Mouse (Mus musculus) midbrain, embryonic 14.5 days (tissue): ENCODE measurements around the gene A630023A22Rik. TPM values are rescaled to one million over a fixed set of nuclear protein-coding genes. Genes with fewer than 3 reads are reported as not detected.
A peak's percentile ranks its signal among the peaks of the same experiment; 100 is the strongest.

Experiments
- ATAC-seq: fragments of 200-750 bp; cut with Nextera tagmentation; 2 replicates; pipeline ENCODE4 v1.8.0; 2017; ENCODE audit warnings: moderate number of reproducible peaks, moderate library complexity; ENCODE audit not compliant: low FRiP score, low TSS enrichment
- DNase-seq: peaks from one replicate; pipeline ENCODE4 v3.0.0-alpha.2; 2015
- H3K27ac ChIP-seq: fragments of 300-500 bp; sonication (generic); replicated peaks from 2 replicates; pipeline ENCODE4 v1.5.1; 2014; ENCODE audit warnings: mild to moderate bottlenecking, low read depth, low read length, moderate library complexity
- H3K27me3 ChIP-seq: fragments of 300-500 bp; sonication (generic); 2 replicates; pipeline ENCODE4 v1.6.1; 2014; ENCODE audit warnings: low read length, control low read depth, mixed read lengths; ENCODE audit not compliant: control insufficient read depth, insufficient read depth
- H3K36me3 ChIP-seq: fragments of 300-500 bp; sonication (generic); 2 replicates; pipeline ENCODE4 v1.6.1; 2014; ENCODE audit warnings: low read length, control low read depth; ENCODE audit not compliant: control insufficient read depth, insufficient read depth
- H3K4me1 ChIP-seq: fragments of 300-500 bp; sonication (generic); 2 replicates; pipeline ENCODE4 v1.6.1; 2014; ENCODE audit warnings: mild to moderate bottlenecking, antibody characterized with exemption, low read length, control low read depth; ENCODE audit not compliant: control insufficient read depth, insufficient read depth
- H3K4me2 ChIP-seq: fragments of 300-500 bp; sonication (generic); 2 replicates; pipeline ENCODE4 v1.6.1; 2014; ENCODE audit warnings: mild to moderate bottlenecking, low read length, moderate library complexity
- H3K4me3 ChIP-seq: fragments of 300-500 bp; sonication (generic); replicated peaks from 2 replicates; pipeline ENCODE4 v1.5.1; 2014; ENCODE audit warnings: low read depth, low read length
- H3K9ac ChIP-seq: fragments of 300-500 bp; sonication (generic); replicated peaks from 2 replicates; pipeline ENCODE4 v1.6.1; 2014; ENCODE audit warnings: mild to moderate bottlenecking, low read length, moderate library complexity
- H3K9me3 ChIP-seq: fragments of 300-500 bp; sonication (generic); 2 replicates; pipeline ENCODE4 v1.6.1; 2016; ENCODE audit warnings: low read length, control low read depth, mixed read lengths; ENCODE audit not compliant: control insufficient read depth
- WGBS: fragments of 180-500 bp; shearing (Covaris S2); extraction: QIAGEN DNeasy Blood & Tissue Kit; methylation state at CpG from one replicate; pipeline ENCODE4 v1.1.7; 2014; 5-methylcytosine and 5-hydroxymethylcytosine counted together
- polyA plus RNA-seq: library from polyadenylated mRNA; unstranded; fragments of >200 nt; fragmentation: Nextera tagmentation; extraction: Ambion mirVana; gene quantifications from 2 replicates; pipeline ENCODE4 v1.2.1, GENCODE M21; 2014

A630023A22Rik gene
- not detected in 2 replicates for polyA plus RNA-seq

- Histone ChIP-seq H3K4me3 (no peak within 1 kb of the TSS), H3K27ac (no peak within 1 kb of the TSS), H3K4me2 (no peak within 1 kb of the TSS), H3K36me3 (no peaks in the 10 kb centered on the region), H3K9ac (no peak within 1 kb of the TSS), H3K9me3 (no peaks in the 10 kb centered on the region), H3K27me3 (no peaks in the 10 kb centered on the region), H3K4me1 (no peaks in the 10 kb centered on the region)
- no peak for ATAC-seq
- DNase-seq = no peak
- 88% methylated on average over 5 of the region's 5 CpGs for WGBS
These were observed at the start of gene A630023A22Rik for GRCm38 (mm10) chr14:34102601-34103000. Gene A630023A22Rik, minus strand, starts transcription at chr14:34102754.

- Histone ChIP-seq H3K4me2 (no peak within 1 kb of the TSS), H3K9me3 (no peaks in the 10 kb centered on the region), H3K4me3 (no peak within 1 kb of the TSS), H3K4me1 (0 out of 2 replicates have a peak, but pooled peaks cover 4% of the 10 kb centered on the region), H3K27me3 (no peaks in the 10 kb centered on the region), H3K27ac (no peak within 1 kb of the TSS), H3K9ac (no peak within 1 kb of the TSS; the same call in 1 of the 2 replicates), H3K36me3 (no peaks in the 10 kb centered on the region)
- ATAC-seq (no peak), DNase-seq (peak; percentile 17)
- WGBS = 25% methylated on average over 16 of the region's 16 CpGs
These were observed 49.8 kb upstream of the A630023A22Rik start, which contains the start of gene Npy4r for GRCm38 (mm10) chr14:34152342-34152741. Gene Npy4r, minus strand, starts transcription at chr14:34152489.

GRCm38 (mm10) chr14:34142915-34143314 is 40.4 kb upstream of the A630023A22Rik start:
- no peak overlapping the region for H3K4me2 ChIP-seq
- H3K27ac ChIP-seq = no peak overlapping the region
- no peak overlapping the region for H3K9ac ChIP-seq
- no peaks in the 10 kb centered on the region for H3K36me3 ChIP-seq
- no peak for DNase-seq
- H3K4me1 ChIP-seq = no peaks in the 10 kb centered on the region
- WGBS = 91% methylated on average over 10 of the region's 10 CpGs
- ATAC-seq = no peak
- H3K4me3 ChIP-seq = no peak overlapping the region
- H3K9me3 ChIP-seq = no peaks in the 10 kb centered on the region
- H3K27me3 ChIP-seq = no peaks in the 10 kb centered on the region

GRCm38 (mm10) chr14:34142316-34142715 is 39.8 kb upstream of the A630023A22Rik start:
- Histone ChIP-seq H3K9me3 (no peaks in the 10 kb centered on the region), H3K4me2 (no peak overlapping the region), H3K4me1 (no peaks in the 10 kb centered on the region), H3K27ac (no peak overlapping the region), H3K36me3 (no peaks in the 10 kb centered on the region), H3K4me3 (no peak overlapping the region), H3K27me3 (no peaks in the 10 kb centered on the region), H3K9ac (no peak overlapping the region)
- ATAC-seq = no peak
- 82% methylated on average over 1 of the region's 1 CpGs for WGBS
- DNase-seq = no peak

GRCm38 (mm10) chr14:34139671-34140664 is 37.4 kb upstream of the A630023A22Rik start:
- H3K4me1 ChIP-seq = no peaks in the 10 kb centered on the region
- peak; percentile 6 for DNase-seq
- no peak for ATAC-seq
- no peaks in the 10 kb centered on the region for H3K27me3 ChIP-seq
- no peak overlapping the region for H3K9ac ChIP-seq
- no peak overlapping the region for H3K27ac ChIP-seq
- 76% methylated on average over 15 of the region's 15 CpGs for whole genome bisulfite sequencing
- H3K9me3 ChIP-seq = no peaks in the 10 kb centered on the region
- H3K36me3 ChIP-seq = no peaks in the 10 kb centered on the region
- H3K4me3 ChIP-seq = no peak overlapping the region
- H3K4me2 ChIP-seq = no peak overlapping the region

- no peaks in the 10 kb centered on the region for H3K27me3 ChIP-seq
- no peak overlapping the region for H3K27ac ChIP-seq
- no peaks in the 10 kb centered on the region for H3K9me3 ChIP-seq
- H3K9ac ChIP-seq = no peak overlapping the region
- no peaks in the 10 kb centered on the region for H3K36me3 ChIP-seq
- no peak overlapping the region for H3K4me3 ChIP-seq
- no peak for ATAC-seq
- H3K4me2 ChIP-seq = no peak overlapping the region
- DNase-seq = no peak
- 0 out of 2 replicates have a peak, but pooled peaks cover 3% of the 10 kb centered on the region for H3K4me1 ChIP-seq
These were observed 32.8 kb upstream of the A630023A22Rik start for GRCm38 (mm10) chr14:34135391-34135790.

- ATAC-seq = no peak
- no peak for DNase-seq
- Histone ChIP-seq H3K36me3 (no peaks in the 10 kb centered on the region), H3K9me3 (no peaks in the 10 kb centered on the region), H3K4me3 (no peak overlapping the region), H3K27me3 (no peaks in the 10 kb centered on the region), H3K27ac (no peak overlapping the region), H3K9ac (no peak overlapping the region), H3K4me2 (no peak overlapping the region), H3K4me1 (0 out of 2 replicates have a peak, but pooled peaks cover 3% of the 10 kb centered on the region)
- 75% methylated on average over 6 of the region's 6 CpGs for WGBS
These were observed 28.7 kb upstream of the A630023A22Rik start for GRCm38 (mm10) chr14:34131216-34131615.

- 95% methylated on average over 4 of the region's 4 CpGs for WGBS
These were observed 19.1 kb upstream of the A630023A22Rik start for GRCm38 (mm10) chr14:34121691-34122090.

More at GRCm38 (mm10) chr14:34121691-34122090, 19.1 kb upstream of the A630023A22Rik start:
- DNase-seq (no peak), ATAC-seq (no peak)
- Histone ChIP-seq H3K4me2 (no peak overlapping the region), H3K36me3 (no peaks in the 10 kb centered on the region), H3K27ac (no peak overlapping the region), H3K27me3 (no peaks in the 10 kb centered on the region), H3K4me1 (no peaks in the 10 kb centered on the region), H3K9me3 (no peaks in the 10 kb centered on the region), H3K9ac (no peak overlapping the region), H3K4me3 (no peak overlapping the region)
